Mouse (Mus musculus) midbrain, embryonic 16.5 days (tissue): ENCODE data around the gene Ehd2. TPM values are rescaled to one million over a fixed set of nuclear protein-coding genes. Genes with fewer than 3 reads are reported as not detected.
A peak's percentile ranks its signal among the peaks of the same experiment; 100 is the strongest.

Source experiments
- ATAC-seq: fragments of 200-750 bp; cut with Nextera tagmentation; 2 replicates; pipeline ENCODE4 v1.8.0; 2017; ENCODE audit warnings: moderate TSS enrichment
- H3K27ac ChIP-seq: fragments of 300-500 bp; sonication (generic); 2 replicates; pipeline ENCODE4 v1.5.1; 2014; ENCODE audit warnings: mild to moderate bottlenecking, low read length, mixed read lengths
- H3K27me3 ChIP-seq: fragments of 300-500 bp; sonication (generic); 2 replicates; pipeline ENCODE4 v1.6.1; 2014; ENCODE audit warnings: low read depth, low read length, mixed read lengths; ENCODE audit not compliant: control insufficient read depth, insufficient read depth
- H3K36me3 ChIP-seq: fragments of 300-500 bp; sonication (generic); 2 replicates; pipeline ENCODE4 v1.6.1; 2014; ENCODE audit warnings: mild to moderate bottlenecking, low read length, moderate library complexity, mixed read lengths; ENCODE audit not compliant: control insufficient read depth, insufficient read depth
- H3K4me1 ChIP-seq: fragments of 300-500 bp; sonication (generic); 2 replicates; pipeline ENCODE4 v1.6.1; 2014; ENCODE audit warnings: mild to moderate bottlenecking, low read length, mixed read lengths; ENCODE audit not compliant: control insufficient read depth, insufficient read depth
- H3K4me2 ChIP-seq: fragments of 300-500 bp; sonication (generic); 2 replicates; pipeline ENCODE4 v1.6.1; 2014; ENCODE audit warnings: mild to moderate bottlenecking, low read length, mixed read lengths
- H3K4me3 ChIP-seq: fragments of 300-500 bp; sonication (generic); 2 replicates; pipeline ENCODE4 v1.5.1; 2014; ENCODE audit warnings: low read depth, mild to moderate bottlenecking, low read length, moderate library complexity, mixed read lengths
- H3K9ac ChIP-seq: fragments of 300-500 bp; sonication (generic); 2 replicates; pipeline ENCODE4 v1.6.1; 2014; ENCODE audit warnings: low read depth, low read length, mixed read lengths
- H3K9me3 ChIP-seq: fragments of 300-500 bp; sonication (generic); replicated peaks from 2 replicates; pipeline ENCODE4 v1.6.1; 2014; ENCODE audit warnings: mild to moderate bottlenecking, low read length, mixed read lengths; ENCODE audit not compliant: control insufficient read depth, poor library complexity, severe bottlenecking
- WGBS: fragments of 180-500 bp; shearing (Covaris S2); extraction: QIAGEN DNeasy Blood & Tissue Kit; methylation state at CpG from one replicate; pipeline ENCODE4 v1.1.7; 2014; 5-methylcytosine and 5-hydroxymethylcytosine counted together
- polyA plus RNA-seq: library from polyadenylated mRNA; unstranded; fragments of >200 nt; fragmentation: Nextera tagmentation; extraction: Ambion mirVana; gene quantifications from 2 replicates; pipeline ENCODE4 v1.2.1, GENCODE M21; 2015

Gene Ehd2
- polyA plus RNA-seq, 1 experiment from 2014 or later, result 4.9 TPM

- H3K9me3 ChIP-seq, result no peaks in the 10 kb centered on the region
- H3K9ac ChIP-seq, result no peak overlapping the region
- no peak for ATAC-seq
- H3K27ac ChIP-seq, result no peak overlapping the region
- peaks cover 16% of the 10 kb centered on the region for H3K36me3 ChIP-seq
- H3K4me1 ChIP-seq, result no peaks in the 10 kb centered on the region
- 41% methylated on average over 4 of the region's 4 CpGs for WGBS
- no peak overlapping the region for H3K4me3 ChIP-seq
- H3K27me3 ChIP-seq, result no peaks in the 10 kb centered on the region
- H3K4me2 ChIP-seq, result no peak overlapping the region
Measured at GRCm38 (mm10) chr7:15982729-15983407, 15.5 kb upstream of the Ehd2 start.

DNA sequence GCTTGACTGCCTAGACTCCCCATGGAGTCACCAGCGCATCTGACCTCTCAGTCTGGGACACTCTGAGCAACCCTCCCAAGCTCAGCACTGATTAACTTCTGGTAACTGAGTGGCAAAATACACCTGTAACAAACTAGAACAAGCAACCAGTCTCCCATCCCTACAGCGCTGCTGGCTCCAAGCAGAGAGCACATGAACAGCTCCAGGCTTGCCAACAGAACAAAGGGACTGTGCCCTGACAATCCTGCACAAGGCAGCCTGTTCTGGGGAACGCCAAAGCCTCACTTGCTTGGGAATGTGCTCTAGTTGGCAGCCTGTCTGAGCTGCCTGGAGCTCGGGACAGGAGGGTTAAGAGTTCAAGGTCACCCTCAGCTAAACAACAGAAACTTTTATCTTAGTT, 14.2 kb upstream of the Ehd2 start:
- Histone ChIP-seq H3K36me3 (peaks cover 8% of the 10 kb centered on the region; the same call in 1 of the 2 replicates), H3K4me3 (no peak overlapping the region), H3K4me1 (no peaks in the 10 kb centered on the region), H3K4me2 (no peak overlapping the region), H3K27ac (no peak overlapping the region), H3K9ac (no peak overlapping the region), H3K9me3 (no peaks in the 10 kb centered on the region), H3K27me3 (no peaks in the 10 kb centered on the region)
- WGBS, result 93% methylated on average over 4 of the region's 4 CpGs
- ATAC-seq, result no peak

DNA sequence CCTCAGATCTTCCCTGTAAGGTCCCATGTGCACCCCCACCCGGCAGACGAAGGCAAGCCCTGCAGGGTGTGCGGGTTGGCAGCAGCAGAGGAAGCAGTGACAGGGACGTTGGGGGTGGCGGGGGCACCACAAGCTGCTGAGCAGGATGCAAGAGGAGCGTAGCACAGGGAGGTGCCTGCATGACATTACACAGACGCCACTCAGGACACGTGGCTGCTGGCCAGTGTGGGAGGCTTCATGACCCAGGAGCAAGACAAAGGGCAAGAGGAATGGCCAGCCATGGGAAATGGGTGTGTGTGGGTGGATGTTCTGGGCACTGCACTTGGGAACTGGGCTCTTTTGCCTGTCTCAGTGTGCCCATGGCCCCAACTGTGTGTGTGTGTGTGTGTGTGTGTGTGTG, 12.9 kb upstream of the Ehd2 start:
- H3K36me3 ChIP-seq, result peaks cover 11% of the 10 kb centered on the region
- H3K9ac ChIP-seq, result no peak overlapping the region
- no peak overlapping the region for H3K27ac ChIP-seq
- no peak overlapping the region for H3K4me3 ChIP-seq
- H3K27me3 ChIP-seq, result no peaks in the 10 kb centered on the region
- 94% methylated on average over 8 of the region's 8 CpGs for WGBS
- ATAC-seq, result 0 out of 2 replicates have a peak, but pooled peaks have one; percentile 3
- no peaks in the 10 kb centered on the region for H3K4me1 ChIP-seq
- H3K4me2 ChIP-seq, result no peak overlapping the region
- H3K9me3 ChIP-seq, result no peaks in the 10 kb centered on the region

- H3K9ac ChIP-seq, result no peak overlapping the region
- no peaks in the 10 kb centered on the region for H3K27me3 ChIP-seq
- H3K9me3 ChIP-seq, result no peaks in the 10 kb centered on the region
- H3K4me2 ChIP-seq, result no peak overlapping the region
- WGBS, result 81% methylated on average over 4 of the region's 4 CpGs
- ATAC-seq, result no peak
- peaks cover 29% of the 10 kb centered on the region for H3K36me3 ChIP-seq
- H3K4me3 ChIP-seq, result no peak overlapping the region
- H3K4me1 ChIP-seq, result no peaks in the 10 kb centered on the region
- H3K27ac ChIP-seq, result no peak overlapping the region
Measured at GRCm38 (mm10) chr7:15975904-15976303, 8.5 kb upstream of the Ehd2 start.

GRCm38 (mm10) chr7:15975451-15975850, 8.1 kb upstream of the Ehd2 start:
- Histone ChIP-seq H3K9me3 (no peaks in the 10 kb centered on the region), H3K36me3 (peaks cover 29% of the 10 kb centered on the region), H3K27ac (no peak overlapping the region), H3K4me3 (no peak overlapping the region), H3K27me3 (no peaks in the 10 kb centered on the region), H3K4me1 (no peaks in the 10 kb centered on the region), H3K9ac (no peak overlapping the region), H3K4me2 (no peak overlapping the region)
- ATAC-seq, result peak; percentile 22; the same call in 1 of the 2 replicates
- 95% methylated on average over 10 of the region's 10 CpGs for WGBS

- ATAC-seq, result no peak
- H3K9ac ChIP-seq, result no peak overlapping the region
- peaks cover 29% of the 10 kb centered on the region for H3K36me3 ChIP-seq
- H3K4me1 ChIP-seq, result no peaks in the 10 kb centered on the region
- WGBS, result 58% methylated on average over 5 of the region's 5 CpGs
- H3K27me3 ChIP-seq, result no peaks in the 10 kb centered on the region
- H3K9me3 ChIP-seq, result no peaks in the 10 kb centered on the region
- H3K4me2 ChIP-seq, result no peak overlapping the region
- H3K4me3 ChIP-seq, result no peak overlapping the region
- no peak overlapping the region for H3K27ac ChIP-seq
Measured at GRCm38 (mm10) chr7:15974712-15975111, 7.3 kb upstream of the Ehd2 start.

GRCm38 (mm10) chr7:15972247-15972646, 4.9 kb upstream of the Ehd2 start:
- no peak overlapping the region for H3K4me2 ChIP-seq
- H3K27ac ChIP-seq, result no peak overlapping the region
- ATAC-seq, result no peak
- H3K4me3 ChIP-seq, result no peak overlapping the region
- WGBS, result 68% methylated on average over 23 of the region's 25 CpGs
- H3K9me3 ChIP-seq, result no peaks in the 10 kb centered on the region
- H3K4me1 ChIP-seq, result no peaks in the 10 kb centered on the region; the same call in 1 of the 2 replicates
- H3K27me3 ChIP-seq, result no peaks in the 10 kb centered on the region
- no peak overlapping the region for H3K9ac ChIP-seq
- H3K36me3 ChIP-seq, result peaks cover 24% of the 10 kb centered on the region

DNA sequence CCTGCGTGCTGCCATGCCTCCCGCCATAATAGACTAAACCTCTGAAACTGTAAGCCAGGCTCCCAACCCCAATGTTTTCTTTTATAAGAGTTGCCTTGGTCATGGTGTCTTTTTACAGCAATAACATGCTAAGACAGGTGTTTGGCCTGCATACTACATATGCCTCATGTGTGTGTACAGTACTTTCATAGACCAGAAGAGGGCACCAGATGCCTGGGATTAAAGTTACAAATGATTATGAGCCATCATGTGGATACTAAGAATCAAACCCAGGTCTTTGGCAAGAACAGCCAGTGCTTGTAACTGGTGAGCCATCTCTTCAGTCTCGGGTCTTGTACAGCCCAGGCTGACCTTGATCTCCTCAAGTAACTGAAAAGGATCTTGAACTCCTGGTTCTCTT, 2.3 kb upstream of the Ehd2 start:
- WGBS, result 75% methylated on average over 3 of the region's 3 CpGs
- H3K4me3 ChIP-seq, result no peak overlapping the region
- no peak overlapping the region for H3K27ac ChIP-seq
- H3K4me2 ChIP-seq, result no peak overlapping the region
- no peaks in the 10 kb centered on the region for H3K27me3 ChIP-seq
- no peaks in the 10 kb centered on the region; the same call in 1 of the 2 replicates for H3K4me1 ChIP-seq
- H3K36me3 ChIP-seq, result peaks cover 16% of the 10 kb centered on the region
- no peak overlapping the region for H3K9ac ChIP-seq
- H3K9me3 ChIP-seq, result no peaks in the 10 kb centered on the region
- no peak for ATAC-seq

DNA sequence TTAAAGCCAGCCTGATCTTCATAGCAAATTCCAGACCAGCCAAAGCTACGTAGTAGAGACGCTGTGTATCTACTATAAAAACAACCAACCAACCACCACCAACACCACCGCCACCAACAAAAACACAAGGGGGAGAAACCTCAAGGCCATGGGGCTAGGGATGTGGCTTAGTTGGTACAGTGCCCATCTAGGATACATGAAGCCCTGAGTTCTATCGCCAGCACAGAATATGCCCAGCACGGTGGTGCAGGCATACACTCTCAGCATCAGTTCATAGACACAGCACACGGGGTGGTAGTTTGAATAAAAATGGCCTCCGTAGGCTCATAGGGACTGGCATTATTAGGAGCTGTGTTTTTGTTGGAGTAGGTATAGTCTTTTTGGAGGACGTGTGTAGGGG, 955 bp upstream of the Ehd2 start:
- Histone ChIP-seq H3K9ac (no peak overlapping the region), H3K36me3 (peaks cover 12% of the 10 kb centered on the region), H3K4me2 (no peak overlapping the region), H3K4me3 (no peak overlapping the region), H3K4me1 (no peaks in the 10 kb centered on the region; the same call in 1 of the 2 replicates), H3K27me3 (no peaks in the 10 kb centered on the region), H3K27ac (no peak overlapping the region), H3K9me3 (no peaks in the 10 kb centered on the region)
- 88% methylated on average over 8 of the region's 8 CpGs for WGBS
- no peak for ATAC-seq
